Mouse (Mus musculus): Measurements from ENCODE around the gene Dram1. TPM values are rescaled to one million over a fixed set of nuclear protein-coding genes. Genes with fewer than 3 reads are reported as not detected.

Gene Dram1
- polyA plus RNA-seq (2012; rRNA removed): 2.1 and 2.2 TPM in 2 replicates

GRCm38 (mm10) chr10:88379013-88379885, at the start of gene Dram1, which contains the start of gene Gnptab:
Gene Dram1 (minus strand): TSS chr10:88379080.
Gene Gnptab (plus strand): TSS chr10:88379132.

Other genes with a start within 250 kb of the Dram1 start
- gene Parpbp, start 232.1 kb downstream of the Dram1 start, polyA plus RNA-seq (2012; rRNA removed): 1.4 and 1.6 TPM in 2 replicates
- gene Nup37, start 232.1 kb downstream of the Dram1 start, polyA plus RNA-seq (2012; rRNA removed): 17.0 and 18.0 TPM in 2 replicates
- gene Washc3, start 178.0 kb downstream of the Dram1 start, polyA plus RNA-seq (2012; rRNA removed): 22.9 and 26.6 TPM in 2 replicates
- 54.1 and 59.3 TPM in 2 replicates for gene Gnptab, start 52 bp upstream of the Dram1 start, polyA plus RNA-seq (2012; rRNA removed)
- gene Sycp3, start 80.5 kb upstream of the Dram1 start, polyA plus RNA-seq (2012; rRNA removed): 0.40 and 0.57 TPM in 2 replicates
- 7.1 and 7.3 TPM in 2 replicates for gene Chpt1, start 125.0 kb upstream of the Dram1 start, polyA plus RNA-seq (2012; rRNA removed)
- 4.1 and 32.7 TPM in 2 replicates for gene Mybpc1, start 226.1 kb upstream of the Dram1 start, polyA plus RNA-seq (2012; rRNA removed)

Measured in central nervous system, embryonic 18 days (tissue).